In genomic region chr8:121136856-121137255, GRCm38 (mm10) we compare ENCODE assay signal across 21 mouse cellular contexts. TPM values are rescaled to one million over a fixed set of nuclear protein-coding genes. Genes with fewer than 3 reads are reported as not detected.
A peak's percentile ranks its signal among the peaks of the same experiment; 100 is the strongest.
DNase-seq lines count a peak whose midpoint lies in the region; ATAC-seq and TF ChIP-seq lines count a peak whose summit lies in the region.
"Had no signal": no experiment of that assay in that cellular context is flagged by ENCODE, and none has a peak within 500 bp of the region (broad histone marks: within the 10 kb centered on the region; RNA-seq: fewer than 3 reads in every experiment).

No protein-coding gene starts in this region.

- WGBS in intestine, postnatal 0 days: 93% methylated on average over 6 of the region's 6 CpGs
- WGBS in intestine, embryonic 15.5 days: 93% methylated on average over 6 of the region's 6 CpGs
- 93% methylated on average over 6 of the region's 6 CpGs for WGBS in lung, embryonic 14.5 days
- WGBS in lung, postnatal 0 days: 93% methylated on average over 6 of the region's 6 CpGs

- H3K4me3 ChIP-seq in intestine, postnatal 0 days (ENCODE audit: low read depth, low read length): no peak overlapping the region
- no peak overlapping the region for H3K4me3 ChIP-seq in intestine, embryonic 15.5 days (replicated peaks)
- H3K4me3 ChIP-seq in lung, embryonic 14.5 days (ENCODE audit: low read depth, low read length): no peak overlapping the region
- no peak overlapping the region for H3K4me3 ChIP-seq in lung, postnatal 0 days (ENCODE audit: low read depth, low read length)
- H3K4me3 ChIP-seq in left cerebral cortex, adult 2 months: no peak overlapping the region
- H3K4me3 ChIP-seq: embryonic facial prominence, embryonic 12.5 days; heart, embryonic 13.5 days; hindbrain, embryonic 12.5 days had no signal

- no peak overlapping the region for H3K9ac ChIP-seq in intestine, postnatal 0 days (ENCODE audit: low read depth, low read length)
- no peak overlapping the region for H3K9ac ChIP-seq in intestine, embryonic 15.5 days
- H3K9ac ChIP-seq in lung, embryonic 14.5 days: no peak overlapping the region
- no peak overlapping the region for H3K9ac ChIP-seq in lung, postnatal 0 days (replicated peaks; ENCODE audit: low read depth)
- H3K9ac ChIP-seq: embryonic facial prominence, embryonic 12.5 days; heart, embryonic 13.5 days; hindbrain, embryonic 12.5 days had no signal

- TF ChIP-seq EP300 in lung, postnatal 0 days (IDR thresholded peaks at IDR 0.05): no peak

- ATAC-seq in intestine, postnatal 0 days: no peak
- ATAC-seq in intestine, embryonic 15.5 days: no peak
- ATAC-seq in lung, embryonic 14.5 days (ENCODE audit: insufficient read depth): no peak
- no peak for ATAC-seq in lung, postnatal 0 days
- ATAC-seq: activated CD4-positive, CD25-positive, alpha-beta regulatory T cell, adult 4 months; forebrain, embryonic 16.5 days; hindbrain, embryonic 16.5 days had no signal

- intact Hi-C loops in left cerebral cortex, adult 2 months (cut with DNase I): loop anchor here (5.0 kb wide), 1 partner anchor 75 kb away; no protein-coding TSS in a partner anchor

- H3K4me1 ChIP-seq in intestine, postnatal 0 days (replicated peaks; ENCODE audit: control insufficient read depth, insufficient read depth, low read length): no peaks in the 10 kb centered on the region
- H3K4me1 ChIP-seq in intestine, embryonic 15.5 days (replicated peaks): no peaks in the 10 kb centered on the region
- no peaks in the 10 kb centered on the region for H3K4me1 ChIP-seq in lung, embryonic 14.5 days (ENCODE audit: insufficient read depth)
- H3K4me1 ChIP-seq in lung, postnatal 0 days (ENCODE audit: insufficient read depth, low read depth, low read length): no peaks in the 10 kb centered on the region
- H3K4me1 ChIP-seq: hindbrain, embryonic 12.5 days had no signal

- peak; percentile 20; the same call in 1 of the 2 replicates for TF ChIP-seq CTCF in intestine, postnatal 0 days (IDR thresholded peaks at IDR 0.05; ENCODE audit: low read depth)
- peak; percentile 28; the same call in 1 of the 2 replicates for TF ChIP-seq CTCF in lung, embryonic 14.5 days (IDR thresholded peaks at IDR 0.05; ENCODE audit: low read depth)
- TF ChIP-seq CTCF in lung, postnatal 0 days (IDR thresholded peaks at IDR 0.05): no peak
- no peak; the same call in 1 of the 2 replicates for TF ChIP-seq CTCF in left cerebral cortex, adult 2 months (IDR thresholded peaks at IDR 0.05)

- no peak for DNase-seq in lung, embryonic 14.5 days
- no peak for DNase-seq in lung, postnatal 0 days (ENCODE audit: low spot score)
- peak; percentile 56 for DNase-seq in R1 (ENCODE audit: low read depth, low spot score)
- DNase-seq in left cerebral cortex, adult 2 months (ENCODE audit: extremely low spot score in 1 of 2, low spot score in 2 of 2): no peak
- DNase-seq: adrenal gland, postnatal 14 days; cerebellum, adult 11-12 months; cerebellum, adult 9-10 months; cerebellum, postnatal 25 days; gastrocnemius, postnatal 25 days; heart, postnatal 4 days had no signal

- H3K27ac ChIP-seq in intestine, postnatal 0 days (ENCODE audit: low read depth, low read length): no peak overlapping the region
- no peak overlapping the region for H3K27ac ChIP-seq in intestine, embryonic 15.5 days
- H3K27ac ChIP-seq in lung, embryonic 14.5 days (ENCODE audit: low read depth): no peak overlapping the region
- H3K27ac ChIP-seq in lung, postnatal 0 days (ENCODE audit: low read length): no peak overlapping the region
- no peak overlapping the region for H3K27ac ChIP-seq in left cerebral cortex, adult 2 months
- H3K27ac ChIP-seq: embryonic facial prominence, embryonic 12.5 days; heart, embryonic 13.5 days; hindbrain, embryonic 12.5 days had no signal

- H3K36me3 ChIP-seq in intestine, postnatal 0 days (ENCODE audit: control insufficient read depth, insufficient read depth): no peaks in the 10 kb centered on the region
- no peaks in the 10 kb centered on the region for H3K36me3 ChIP-seq in intestine, embryonic 15.5 days
- no peaks in the 10 kb centered on the region for H3K36me3 ChIP-seq in lung, embryonic 14.5 days (ENCODE audit: insufficient read depth)
- no peaks in the 10 kb centered on the region for H3K36me3 ChIP-seq in lung, postnatal 0 days (ENCODE audit: insufficient read depth, low read length)
- H3K36me3 ChIP-seq: embryonic facial prominence, embryonic 12.5 days; hindbrain, embryonic 12.5 days had no signal

- H3K27me3 ChIP-seq in intestine, postnatal 0 days (replicated peaks; ENCODE audit: control insufficient read depth, insufficient read depth, low read length): no peaks in the 10 kb centered on the region
- H3K27me3 ChIP-seq in intestine, embryonic 15.5 days (replicated peaks): peaks cover 3% of the 10 kb centered on the region; the same call in 1 of the 2 replicates
- 0 out of 2 replicates have a peak, but pooled peaks cover 4% of the 10 kb centered on the region for H3K27me3 ChIP-seq in lung, embryonic 14.5 days (ENCODE audit: insufficient read depth, low read length)
- H3K27me3 ChIP-seq in lung, postnatal 0 days (replicated peaks; ENCODE audit: insufficient read depth, low read length): no peaks in the 10 kb centered on the region

- H3K4me2 ChIP-seq in intestine, postnatal 0 days (replicated peaks; ENCODE audit: low read depth): no peak overlapping the region
- no peak overlapping the region for H3K4me2 ChIP-seq in intestine, embryonic 15.5 days (replicated peaks)
- H3K4me2 ChIP-seq in lung, embryonic 14.5 days: no peak overlapping the region
- no peak overlapping the region for H3K4me2 ChIP-seq in lung, postnatal 0 days (replicated peaks; ENCODE audit: low read depth, low read length)
- H3K4me2 ChIP-seq: embryonic facial prominence, embryonic 12.5 days; heart, embryonic 13.5 days; hindbrain, embryonic 12.5 days had no signal

- H3K9me3 ChIP-seq in intestine, postnatal 0 days (ENCODE audit: control insufficient read depth): peaks cover 4% of the 10 kb centered on the region; the same call in 1 of the 2 replicates
- H3K9me3 ChIP-seq in intestine, embryonic 15.5 days: no peaks in the 10 kb centered on the region
- no peaks in the 10 kb centered on the region; the same call in 1 of the 2 replicates for H3K9me3 ChIP-seq in lung, embryonic 14.5 days (ENCODE audit: low read depth, low read length)
- H3K9me3 ChIP-seq in lung, postnatal 0 days (ENCODE audit: low read length): no peaks in the 10 kb centered on the region

RNA-seq across cellular contexts. Expression of gene Foxl1, which starts 9.1 kb away (rescaled TPM):
- polyA plus RNA-seq in intestine, postnatal 0 days (2015; fragmentation: Nextera tagmentation; extraction: Ambion mirVana): 2.6 and 2.8 TPM in 2 replicates
- 9.0 and 9.3 TPM in 2 replicates for polyA plus RNA-seq in intestine, embryonic 15.5 days (2015; fragmentation: Nextera tagmentation; extraction: Ambion mirVana)
- 6.8 and 7.9 TPM in 2 replicates for polyA plus RNA-seq in lung, embryonic 14.5 days (2014; fragmentation: Nextera tagmentation; extraction: Ambion mirVana)
- 0.88 and 1.3 TPM in 2 replicates for polyA plus RNA-seq in lung, postnatal 0 days (2015; fragmentation: Nextera tagmentation; extraction: Ambion mirVana)
- under 1 TPM in 1 of 2 experiments, not detected in 1; 0.21 TPM for total RNA-seq in left cerebral cortex, adult 2 months (2021)
- total RNA-seq: gastrocnemius, adult 18-20 months; gastrocnemius, postnatal 25 days; granulocyte monocyte progenitor cell, adult 5-6 weeks had no signal
- polyA plus RNA-seq: activated CD4-positive, CD25-positive, alpha-beta regulatory T cell, adult 4 months had no signal

RNA-seq across cellular contexts. Expression of gene Foxc2, which starts 20.9 kb away (rescaled TPM):
- polyA plus RNA-seq in intestine, postnatal 0 days (2015; fragmentation: Nextera tagmentation; extraction: Ambion mirVana): 0.48 and 0.60 TPM in 2 replicates
- 0.69 and 0.80 TPM in 2 replicates for polyA plus RNA-seq in intestine, embryonic 15.5 days (2015; fragmentation: Nextera tagmentation; extraction: Ambion mirVana)
- polyA plus RNA-seq in lung, embryonic 14.5 days (2014; fragmentation: Nextera tagmentation; extraction: Ambion mirVana): 1.1 and 1.9 TPM in 2 replicates
- 0.47 and 0.58 TPM in 2 replicates for polyA plus RNA-seq in lung, postnatal 0 days (2015; fragmentation: Nextera tagmentation; extraction: Ambion mirVana)
- total RNA-seq in left cerebral cortex, adult 2 months (2021): 1 to 10 TPM; 1.5 to 2.3 TPM
- total RNA-seq: CH12.LX; granulocyte monocyte progenitor cell, adult 5-6 weeks had no signal
- polyA plus RNA-seq: activated CD4-positive, CD25-positive, alpha-beta regulatory T cell, adult 4 months had no signal

RNA-seq across cellular contexts. Expression of gene Mthfsd, which starts 28.7 kb away (rescaled TPM):
- polyA plus RNA-seq in intestine, postnatal 0 days (2015; fragmentation: Nextera tagmentation; extraction: Ambion mirVana): 24.9 and 25.1 TPM in 2 replicates
- polyA plus RNA-seq in intestine, embryonic 15.5 days (2015; fragmentation: Nextera tagmentation; extraction: Ambion mirVana): 50.6 and 52.3 TPM in 2 replicates
- 57.6 and 63.1 TPM in 2 replicates for polyA plus RNA-seq in lung, embryonic 14.5 days (2014; fragmentation: Nextera tagmentation; extraction: Ambion mirVana)
- 36.1 and 37.7 TPM in 2 replicates for polyA plus RNA-seq in lung, postnatal 0 days (2015; fragmentation: Nextera tagmentation; extraction: Ambion mirVana)
- 10 to 100 TPM; 40.0 to 46.5 TPM for total RNA-seq in left cerebral cortex, adult 2 months (2021)

RNA-seq across cellular contexts. Expression of gene Foxf1, which starts 52.7 kb away (rescaled TPM):
- polyA plus RNA-seq in intestine, postnatal 0 days (2015; fragmentation: Nextera tagmentation; extraction: Ambion mirVana): 49.8 and 50.1 TPM in 2 replicates
- 105 and 126 TPM in 2 replicates for polyA plus RNA-seq in intestine, embryonic 15.5 days (2015; fragmentation: Nextera tagmentation; extraction: Ambion mirVana)
- polyA plus RNA-seq in lung, embryonic 14.5 days (2014; fragmentation: Nextera tagmentation; extraction: Ambion mirVana): 167 and 180 TPM in 2 replicates
- polyA plus RNA-seq in lung, postnatal 0 days (2015; fragmentation: Nextera tagmentation; extraction: Ambion mirVana): 156 and 194 TPM in 2 replicates
- total RNA-seq in left cerebral cortex, adult 2 months (2021): under 1 TPM; 0.79 to 0.91 TPM
- total RNA-seq: CH12.LX; gastrocnemius, postnatal 25 days; granulocyte monocyte progenitor cell, adult 5-6 weeks had no signal
- polyA plus RNA-seq: activated CD4-positive, CD25-positive, alpha-beta regulatory T cell, adult 4 months had no signal

Comparison
In these comparisons a context has a peak if more than half of its experiments do, and no peak if none do; other contexts are left out.
1. CTCF ChIP-seq: peak in intestine, postnatal 0 days (single experiment) and lung, embryonic 14.5 days (single experiment); none in lung, postnatal 0 days (single experiment) and left cerebral cortex, adult 2 months (single experiment).